Mouse (Mus musculus) thymus, adult 2 months (tissue): Measurements from ENCODE around the gene Ubash3b.

Experiments used
- CTCF ChIP-seq: fragments of 200-500 bp; IDR thresholded peaks from 2 replicates; pipeline ENCODE4 v1.5.1; 2012; ENCODE audit warnings: mild to moderate bottlenecking, control low read depth, low read length, moderate library complexity, borderline replicate concordance; ENCODE audit not compliant: control insufficient read depth, poor library complexity, insufficient read depth; ENCODE audit errors: extremely low read depth
- POLR2A ChIP-seq: fragments of 200-500 bp; IDR thresholded peaks from 2 replicates; pipeline ENCODE4 v1.6.1; 2012; ENCODE audit warnings: mild to moderate bottlenecking, low read length, control low read depth, moderate library complexity; ENCODE audit not compliant: control insufficient read depth, poor library complexity, insufficient read depth; ENCODE audit errors: extremely low read depth

DNA sequence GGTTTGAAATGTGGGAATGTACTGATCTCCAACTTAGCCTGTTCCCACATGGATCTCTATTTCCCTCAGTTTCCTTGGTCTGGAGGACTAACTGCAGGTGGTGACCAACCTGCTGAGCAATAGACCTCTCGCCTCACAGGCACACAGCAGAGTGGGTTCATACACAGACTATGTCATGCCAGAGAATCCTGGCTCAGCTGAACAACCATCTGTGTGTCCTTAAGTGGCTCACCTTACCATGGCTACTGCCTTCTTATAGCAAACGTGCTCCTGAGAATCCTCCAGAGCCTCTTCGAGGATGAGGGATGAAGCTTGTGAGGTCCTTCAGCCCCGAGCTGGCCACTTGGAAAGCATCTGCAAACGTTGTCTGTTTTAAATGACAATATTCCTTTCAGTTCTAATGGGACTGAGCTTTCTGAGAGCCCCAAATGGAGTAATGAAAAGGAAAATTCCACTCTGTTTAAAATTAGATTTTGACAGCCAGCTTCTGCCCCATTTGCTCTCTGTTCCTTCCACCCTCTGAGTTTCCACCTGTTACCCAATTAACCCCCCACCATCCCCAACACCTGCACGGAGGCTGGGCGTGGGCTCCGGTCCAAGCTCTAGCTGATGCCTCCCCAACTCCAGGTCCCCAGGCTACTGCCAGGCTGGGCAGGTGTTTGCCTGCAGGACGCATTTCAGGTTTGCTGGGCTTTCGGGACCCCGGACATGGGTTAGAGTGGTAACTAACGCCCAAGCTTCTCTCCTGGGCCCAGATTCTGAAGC, 37.2 kb upstream of the Ubash3b start:
- TF ChIP-seq CTCF (no peak), POLR2A (no peak)
